Mouse (Mus musculus): Measurements from ENCODE around the gene Ung. TPM values are rescaled to one million over a fixed set of nuclear protein-coding genes. Genes with fewer than 3 reads are reported as not detected.

Ung gene
- polyA plus RNA-seq (2015; fragmentation: Nextera tagmentation; extraction: Ambion mirVana) = 4.5 and 5.5 TPM in 2 replicates

GRCm38 (mm10) chr5:114130211-114130605 is at the start of gene Ung:
Gene Ung (plus strand): TSS chr5:114130386.
- Histone ChIP-seq H3K9me3 (ENCODE audit: low read length) (no peaks in the 10 kb centered on the region), H3K27ac (ENCODE audit: low read length) (peak within 1 kb of the TSS; percentile 54), H3K9ac (replicated peaks; ENCODE audit: low read depth) (peak within 1 kb of the TSS; percentile 34), H3K4me1 (ENCODE audit: insufficient read depth, low read depth, low read length) (peaks cover 4% of the 10 kb centered on the region; the same call in 1 of the 2 replicates), H3K36me3 (ENCODE audit: insufficient read depth, low read length) (no peaks in the 10 kb centered on the region), H3K4me3 (ENCODE audit: low read depth, low read length) (peak within 1 kb of the TSS; percentile 64), H3K4me2 (replicated peaks; ENCODE audit: low read depth, low read length) (peak within 1 kb of the TSS; percentile 98), H3K27me3 (replicated peaks; ENCODE audit: insufficient read depth, low read length) (no peaks in the 10 kb centered on the region)
- ATAC-seq = peak; percentile 18; the same call in 1 of the 2 replicates
- 2% methylated on average over 27 of the region's 29 CpGs for WGBS
- TF ChIP-seq CTCF (IDR thresholded peaks at IDR 0.05) = no peak
- no peak for TF ChIP-seq EP300 (IDR thresholded peaks at IDR 0.05)
- DNase-seq (ENCODE audit: low spot score) = peak; percentile 32

- H3K36me3 ChIP-seq (ENCODE audit: insufficient read depth, low read length) = no peaks in the 10 kb centered on the region
- H3K4me3 ChIP-seq (ENCODE audit: low read depth, low read length) = no peak overlapping the region
- no peaks in the 10 kb centered on the region for H3K9me3 ChIP-seq (ENCODE audit: low read length)
- H3K4me1 ChIP-seq (ENCODE audit: insufficient read depth, low read depth, low read length) = no peaks in the 10 kb centered on the region
- TF ChIP-seq EP300 (IDR thresholded peaks at IDR 0.05) (no peak), CTCF (IDR thresholded peaks at IDR 0.05) (no peak)
- H3K27me3 ChIP-seq (replicated peaks; ENCODE audit: insufficient read depth, low read length) = no peaks in the 10 kb centered on the region
- no peak overlapping the region for H3K9ac ChIP-seq (replicated peaks; ENCODE audit: low read depth)
- no peak overlapping the region for H3K27ac ChIP-seq (ENCODE audit: low read length)
- H3K4me2 ChIP-seq (replicated peaks; ENCODE audit: low read depth, low read length) = no peak overlapping the region
- WGBS = 69% methylated on average over 14 of the region's 14 CpGs
- ATAC-seq (no peak), DNase-seq (ENCODE audit: low spot score) (no peak)
Measured at GRCm38 (mm10) chr5:114085501-114085900, 44.7 kb upstream of the Ung start.

GRCm38 (mm10) chr5:114087875-114088480 is 42.2 kb upstream of the Ung start:
- no peak overlapping the region for H3K4me2 ChIP-seq (replicated peaks; ENCODE audit: low read depth, low read length)
- DNase-seq (ENCODE audit: low spot score) (no peak), ATAC-seq (no peak)
- no peak overlapping the region for H3K4me3 ChIP-seq (ENCODE audit: low read depth, low read length)
- 55% methylated on average over 12 of the region's 12 CpGs for WGBS
- 0 out of 2 replicates have a peak, but pooled peaks cover 5% of the 10 kb centered on the region for H3K27me3 ChIP-seq (replicated peaks; ENCODE audit: insufficient read depth, low read length)
- H3K36me3 ChIP-seq (ENCODE audit: insufficient read depth, low read length) = no peaks in the 10 kb centered on the region
- H3K4me1 ChIP-seq (ENCODE audit: insufficient read depth, low read depth, low read length) = no peaks in the 10 kb centered on the region
- H3K27ac ChIP-seq (ENCODE audit: low read length) = no peak overlapping the region
- no peak for TF ChIP-seq EP300 (IDR thresholded peaks at IDR 0.05)
- no peak for TF ChIP-seq CTCF (IDR thresholded peaks at IDR 0.05)
- no peak overlapping the region for H3K9ac ChIP-seq (replicated peaks; ENCODE audit: low read depth)
- no peaks in the 10 kb centered on the region for H3K9me3 ChIP-seq (ENCODE audit: low read length)

GRCm38 (mm10) chr5:114090421-114091013 is 39.7 kb upstream of the Ung start:
- H3K4me1 ChIP-seq (ENCODE audit: insufficient read depth, low read depth, low read length) = no peaks in the 10 kb centered on the region
- H3K9ac ChIP-seq (replicated peaks; ENCODE audit: low read depth) = no peak overlapping the region
- 31% methylated on average over 7 of the region's 7 CpGs for WGBS
- H3K27ac ChIP-seq (ENCODE audit: low read length) = no peak overlapping the region
- DNase-seq (ENCODE audit: low spot score) = no peak
- TF ChIP-seq EP300 (IDR thresholded peaks at IDR 0.05) (no peak), CTCF (IDR thresholded peaks at IDR 0.05) (no peak)
- ATAC-seq = no peak
- H3K4me3 ChIP-seq (ENCODE audit: low read depth, low read length) = no peak overlapping the region
- no peak overlapping the region for H3K4me2 ChIP-seq (replicated peaks; ENCODE audit: low read depth, low read length)
- H3K36me3 ChIP-seq (ENCODE audit: insufficient read depth, low read length) = no peaks in the 10 kb centered on the region
- H3K9me3 ChIP-seq (ENCODE audit: low read length) = no peaks in the 10 kb centered on the region
- H3K27me3 ChIP-seq (replicated peaks; ENCODE audit: insufficient read depth, low read length) = 0 out of 2 replicates have a peak, but pooled peaks cover 5% of the 10 kb centered on the region

GRCm38 (mm10) chr5:114091057-114091807 is 39.0 kb upstream of the Ung start, which contains the start of gene Svop:
Gene Svop (minus strand): TSS chr5:114091570.
- H3K9me3 ChIP-seq (ENCODE audit: low read length) = no peaks in the 10 kb centered on the region
- 2% methylated on average over 39 of the region's 40 CpGs for WGBS
- ATAC-seq = peak; percentile 82
- no peak for TF ChIP-seq CTCF (IDR thresholded peaks at IDR 0.05)
- no peak for TF ChIP-seq EP300 (IDR thresholded peaks at IDR 0.05)
- DNase-seq (ENCODE audit: low spot score) = peak; percentile 83
- no peaks in the 10 kb centered on the region for H3K4me1 ChIP-seq (ENCODE audit: insufficient read depth, low read depth, low read length)
- no peak within 1 kb of the TSS for H3K27ac ChIP-seq (ENCODE audit: low read length)
- H3K4me3 ChIP-seq (ENCODE audit: low read depth, low read length) = no peak within 1 kb of the TSS
- H3K9ac ChIP-seq (replicated peaks; ENCODE audit: low read depth) = no peak within 1 kb of the TSS
- 0 out of 2 replicates have a peak, but pooled peaks cover 5% of the 10 kb centered on the region for H3K27me3 ChIP-seq (replicated peaks; ENCODE audit: insufficient read depth, low read length)
- H3K4me2 ChIP-seq (replicated peaks; ENCODE audit: low read depth, low read length) = no peak within 1 kb of the TSS
- H3K36me3 ChIP-seq (ENCODE audit: insufficient read depth, low read length) = no peaks in the 10 kb centered on the region
